Mouse (Mus musculus) liver, postnatal 0 days (tissue): Measurements from ENCODE around the gene Nova2. TPM values are rescaled to one million over a fixed set of nuclear protein-coding genes. Genes with fewer than 3 reads are reported as not detected.

Experiments used
- ATAC-seq: fragments of 200-750 bp; cut with Nextera tagmentation; 2 replicates; pipeline ENCODE4 v1.8.0; 2017; ENCODE audit warnings: mild to moderate bottlenecking, moderate library complexity
- DNase-seq: peaks from one replicate; pipeline ENCODE4 v3.0.0-alpha.2; 2016
- H3K27ac ChIP-seq: fragments of 300-500 bp; sonication (generic); 2 replicates; pipeline ENCODE4 v1.5.1; 2014; ENCODE audit warnings: antibody characterized with exemption, moderate library complexity, mild to moderate bottlenecking, low read depth
- H3K27me3 ChIP-seq: fragments of 300-500 bp; sonication (generic); 2 replicates; pipeline ENCODE4 v1.6.1; 2014; ENCODE audit warnings: low read length, control low read depth, mixed read lengths; ENCODE audit not compliant: insufficient read depth
- H3K36me3 ChIP-seq: fragments of 300-500 bp; sonication (generic); replicated peaks from 2 replicates; pipeline ENCODE4 v1.6.1; 2014; ENCODE audit warnings: mild to moderate bottlenecking, control low read depth, low read length, moderate library complexity, mixed read lengths; ENCODE audit not compliant: insufficient read depth
- H3K4me1 ChIP-seq: fragments of 300-500 bp; sonication (generic); 2 replicates; pipeline ENCODE4 v1.6.1; 2014; ENCODE audit warnings: antibody characterized with exemption, mild to moderate bottlenecking, control low read depth; ENCODE audit not compliant: insufficient read depth
- H3K4me2 ChIP-seq: fragments of 300-500 bp; sonication (generic); 2 replicates; pipeline ENCODE4 v1.6.1; 2014; ENCODE audit warnings: low read depth, mild to moderate bottlenecking, low read length, moderate library complexity, mixed read lengths
- H3K4me3 ChIP-seq: fragments of 300-500 bp; sonication (generic); 2 replicates; pipeline ENCODE4 v1.5.1; 2014; ENCODE audit warnings: low read depth, low read length
- H3K9ac ChIP-seq: fragments of 300-500 bp; sonication (generic); replicated peaks from 2 replicates; pipeline ENCODE4 v1.6.1; 2014; ENCODE audit warnings: mild to moderate bottlenecking, moderate library complexity
- H3K9me3 ChIP-seq: fragments of 300-500 bp; sonication (generic); 2 replicates; pipeline ENCODE4 v1.6.1; 2016; ENCODE audit warnings: mild to moderate bottlenecking, control low read depth, low read length, mixed read lengths
- CTCF ChIP-seq: sonication (generic); IDR thresholded peaks from 2 replicates; pipeline ENCODE4 v1.5.1; 2016; ENCODE audit warnings: antibody characterized with exemption, low read depth
- EP300 ChIP-seq: IDR thresholded peaks from 2 replicates; pipeline ENCODE4 v1.6.1; 2016; ENCODE audit warnings: antibody characterized with exemption, low read depth, mild to moderate bottlenecking
- WGBS: fragments of 180-500 bp; shearing (Covaris S2); extraction: QIAGEN DNeasy Blood & Tissue Kit; methylation state at CpG from one replicate; pipeline ENCODE4 v1.1.7; 2014; ENCODE audit not compliant: insufficient replicate concordance; 5-methylcytosine and 5-hydroxymethylcytosine counted together
- polyA plus RNA-seq: library from polyadenylated mRNA; unstranded; fragments of >200 nt; fragmentation: Nextera tagmentation; extraction: Ambion mirVana; gene quantifications from 2 replicates; pipeline ENCODE4 v1.2.1, GENCODE M21; 2015

Nova2 gene
- polyA plus RNA-seq, 1 experiment from 2014 or later: 0.12 TPM

GRCm38 (mm10) chr7:18992294-18992675 lies 66.6 kb downstream of the Nova2 start:
- WGBS: 6% methylated on average over 24 of the region's 31 CpGs
- no peak for TF ChIP-seq CTCF
- TF ChIP-seq EP300: no peak
- peak overlapping the region; percentile 78 for H3K4me2 ChIP-seq
- H3K27me3 ChIP-seq: peaks cover 54% of the 10 kb centered on the region
- no peaks in the 10 kb centered on the region for H3K9me3 ChIP-seq
- DNase-seq (no peak), ATAC-seq (no peak)
- no peak overlapping the region for H3K27ac ChIP-seq
- peak overlapping the region; percentile 45 for H3K4me3 ChIP-seq
- peaks cover 16% of the 10 kb centered on the region for H3K4me1 ChIP-seq
- H3K36me3 ChIP-seq: peaks cover 10% of the 10 kb centered on the region; the same call in 1 of the 2 replicates
- no peak overlapping the region for H3K9ac ChIP-seq

- 83% methylated on average over 5 of the region's 5 CpGs for WGBS
- Histone ChIP-seq H3K27me3 (peaks cover 51% of the 10 kb centered on the region), H3K4me1 (peaks cover 16% of the 10 kb centered on the region), H3K9ac (no peak overlapping the region), H3K4me2 (no peak overlapping the region), H3K9me3 (no peaks in the 10 kb centered on the region), H3K36me3 (peaks cover 10% of the 10 kb centered on the region; the same call in 1 of the 2 replicates), H3K27ac (no peak overlapping the region), H3K4me3 (no peak overlapping the region)
- no peak for TF ChIP-seq CTCF
- TF ChIP-seq EP300: no peak
- DNase-seq (no peak), ATAC-seq (no peak)
These were observed 67.3 kb downstream of the Nova2 start for GRCm38 (mm10) chr7:18993036-18993435.

- Histone ChIP-seq H3K9ac (no peak overlapping the region), H3K27me3 (no peaks in the 10 kb centered on the region), H3K9me3 (no peaks in the 10 kb centered on the region), H3K36me3 (peaks cover 10% of the 10 kb centered on the region; the same call in 1 of the 2 replicates), H3K4me3 (no peak overlapping the region), H3K4me2 (no peak overlapping the region), H3K4me1 (peaks cover 23% of the 10 kb centered on the region), H3K27ac (no peak overlapping the region)
- DNase-seq (no peak), ATAC-seq (no peak)
- WGBS: 57% methylated on average over 9 of the region's 9 CpGs
- no peak for TF ChIP-seq EP300
- TF ChIP-seq CTCF: peak; percentile 19; the same call in 1 of the 2 replicates
These were observed 73.1 kb downstream of the Nova2 start for GRCm38 (mm10) chr7:18998835-18999234.

GRCm38 (mm10) chr7:19000421-19000820 lies 74.7 kb downstream of the Nova2 start:
- no peak for TF ChIP-seq CTCF
- no peak for TF ChIP-seq EP300
- Histone ChIP-seq H3K4me1 (peaks cover 34% of the 10 kb centered on the region), H3K27me3 (no peaks in the 10 kb centered on the region), H3K9me3 (no peaks in the 10 kb centered on the region), H3K27ac (peak overlapping the region; percentile 64), H3K36me3 (peaks cover 11% of the 10 kb centered on the region; the same call in 1 of the 2 replicates), H3K9ac (peak overlapping the region; percentile 60), H3K4me3 (peak overlapping the region; percentile 56), H3K4me2 (peak overlapping the region; percentile 98)
- peak; percentile 30 for DNase-seq
- 44% methylated on average over 10 of the region's 10 CpGs for WGBS
- ATAC-seq: no peak

GRCm38 (mm10) chr7:19001066-19001806 lies 75.5 kb downstream of the Nova2 start:
- H3K9ac ChIP-seq: peak overlapping the region; percentile 60
- H3K4me3 ChIP-seq: peak overlapping the region; percentile 56
- peaks cover 13% of the 10 kb centered on the region; the same call in 1 of the 2 replicates for H3K36me3 ChIP-seq
- H3K4me2 ChIP-seq: peak overlapping the region; percentile 98
- H3K27me3 ChIP-seq: no peaks in the 10 kb centered on the region
- no peaks in the 10 kb centered on the region for H3K9me3 ChIP-seq
- WGBS: 23% methylated on average over 16 of the region's 18 CpGs
- ATAC-seq: no peak
- peak overlapping the region; percentile 64 for H3K27ac ChIP-seq
- peak; percentile 77 for DNase-seq
- peaks cover 42% of the 10 kb centered on the region for H3K4me1 ChIP-seq
- TF ChIP-seq EP300: no peak
- no peak for TF ChIP-seq CTCF

- no peak for TF ChIP-seq EP300
- no peak for TF ChIP-seq CTCF
- no peaks in the 10 kb centered on the region for H3K27me3 ChIP-seq
- H3K4me3 ChIP-seq: no peak overlapping the region
- peaks cover 42% of the 10 kb centered on the region for H3K4me1 ChIP-seq
- H3K4me2 ChIP-seq: peak overlapping the region; percentile 98
- H3K9me3 ChIP-seq: no peaks in the 10 kb centered on the region
- H3K27ac ChIP-seq: peak overlapping the region; percentile 52
- peaks cover 13% of the 10 kb centered on the region; the same call in 1 of the 2 replicates for H3K36me3 ChIP-seq
- DNase-seq (peak; percentile 12), ATAC-seq (no peak)
- H3K9ac ChIP-seq: peak overlapping the region; percentile 60
- whole genome bisulfite sequencing: 76% methylated on average over 3 of the region's 3 CpGs
These were observed 76.1 kb downstream of the Nova2 start for GRCm38 (mm10) chr7:19001807-19002085.
